10 mouse cellular contexts compared by ENCODE assay signal in the genomic region with DNA sequence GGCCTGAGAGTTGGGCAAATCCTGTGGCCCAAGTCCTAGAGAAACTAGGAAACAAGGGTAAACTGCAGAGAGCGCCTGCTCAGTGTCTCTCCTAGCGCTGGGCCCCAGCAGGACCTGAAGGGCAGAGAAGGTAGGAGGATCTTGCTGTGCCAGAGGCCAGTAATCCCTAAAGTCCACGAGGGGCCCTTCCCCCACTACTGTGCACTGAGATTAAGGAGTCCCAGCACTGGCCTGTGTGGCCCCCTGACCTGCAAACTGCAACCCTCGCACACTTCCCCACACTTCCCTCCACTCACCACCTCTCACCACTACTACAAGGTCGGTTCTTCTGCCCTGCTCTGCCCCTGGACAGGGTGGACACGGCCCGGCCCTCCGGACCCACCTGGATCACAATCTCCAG. TPM values are rescaled to one million over a fixed set of nuclear protein-coding genes. Genes with fewer than 3 reads are reported as not detected.
A peak's percentile ranks its signal among the peaks of the same experiment; 100 is the strongest.
DNase-seq lines count a peak whose midpoint lies in the region; ATAC-seq lines count a peak whose summit lies in the region.
"Had no signal": no experiment of that assay in that cellular context is flagged by ENCODE, and none has a peak within 500 bp of the region (broad histone marks: within the 10 kb centered on the region; RNA-seq: fewer than 3 reads in every experiment).

No protein-coding gene starts in this region.

- ATAC-seq in heart, embryonic 12.5 days (ENCODE audit: insufficient number of reproducible peaks, low FRiP score): peak; percentile 6; the same call in 1 of the 2 replicates
- no peak for ATAC-seq in forebrain, embryonic 11.5 days (replicated peaks; ENCODE audit: low FRiP score)
- ATAC-seq in midbrain, embryonic 16.5 days: no peak

- peak overlapping the region; percentile 61 for H3K9ac ChIP-seq in heart, embryonic 12.5 days
- H3K9ac ChIP-seq in forebrain, embryonic 11.5 days (ENCODE audit: low read length): peak overlapping the region; percentile 47
- peak overlapping the region; percentile 63 for H3K9ac ChIP-seq in midbrain, embryonic 16.5 days (ENCODE audit: low read depth, low read length)

- peak overlapping the region; percentile 49 for H3K4me2 ChIP-seq in heart, embryonic 12.5 days
- H3K4me2 ChIP-seq in forebrain, embryonic 11.5 days (ENCODE audit: low read depth, low read length, severe bottlenecking): peak overlapping the region; percentile 33; the same call in 1 of the 2 replicates
- peak overlapping the region; percentile 58 for H3K4me2 ChIP-seq in midbrain, embryonic 16.5 days (ENCODE audit: low read length)

- WGBS in heart, embryonic 12.5 days: 43% methylated on average over 8 of the region's 8 CpGs
- 19% methylated on average over 8 of the region's 8 CpGs for WGBS in forebrain, embryonic 11.5 days
- WGBS in midbrain, embryonic 16.5 days: 11% methylated on average over 8 of the region's 8 CpGs

- no peaks in the 10 kb centered on the region for H3K9me3 ChIP-seq in heart, embryonic 12.5 days (replicated peaks)
- H3K9me3 ChIP-seq in forebrain, embryonic 11.5 days (ENCODE audit: control insufficient read depth, low read length): no peaks in the 10 kb centered on the region
- no peaks in the 10 kb centered on the region for H3K9me3 ChIP-seq in midbrain, embryonic 16.5 days (replicated peaks; ENCODE audit: control insufficient read depth, low read length, poor library complexity, severe bottlenecking)

- peak overlapping the region; percentile 55 for H3K27ac ChIP-seq in heart, embryonic 12.5 days (ENCODE audit: poor library complexity, severe bottlenecking)
- H3K27ac ChIP-seq in forebrain, embryonic 11.5 days (ENCODE audit: low read depth, low read length): peak overlapping the region; percentile 79
- peak overlapping the region; percentile 89 for H3K27ac ChIP-seq in midbrain, embryonic 16.5 days (ENCODE audit: low read length)

- peaks cover 19% of the 10 kb centered on the region for H3K4me1 ChIP-seq in heart, embryonic 12.5 days (replicated peaks)
- H3K4me1 ChIP-seq in forebrain, embryonic 11.5 days (replicated peaks; ENCODE audit: control insufficient read depth, insufficient read depth, low read length): peaks cover 52% of the 10 kb centered on the region
- H3K4me1 ChIP-seq in midbrain, embryonic 16.5 days (ENCODE audit: control insufficient read depth, insufficient read depth, low read length): peaks cover 45% of the 10 kb centered on the region

- no peak for DNase-seq in heart, adult 9 months (ENCODE audit: low spot score in 2 of 2)
- DNase-seq in forebrain, embryonic 11.5 days (ENCODE audit: low spot score): no peak
- DNase-seq in kidney, adult 9 months: peak; percentile 80
- DNase-seq in T-cell, adult 2 months (ENCODE audit: low spot score): no peak
- DNase-seq in gastrocnemius, postnatal 14 days: no peak
- DNase-seq in yolk sac, embryonic 10.5 days (ENCODE audit: low spot score): no peak
- DNase-seq: adrenal gland, postnatal 14 days had no signal

- H3K36me3 ChIP-seq in heart, embryonic 12.5 days: peaks cover 36% of the 10 kb centered on the region
- no peaks in the 10 kb centered on the region for H3K36me3 ChIP-seq in forebrain, embryonic 11.5 days (ENCODE audit: control insufficient read depth, insufficient read depth, low read length)
- no peaks in the 10 kb centered on the region for H3K36me3 ChIP-seq in midbrain, embryonic 16.5 days (ENCODE audit: control insufficient read depth, insufficient read depth, low read length)

- H3K4me3 ChIP-seq in heart, embryonic 12.5 days: no peak overlapping the region
- H3K4me3 ChIP-seq in forebrain, embryonic 11.5 days (ENCODE audit: low read depth, low read length): peak overlapping the region; percentile 10; the same call in 1 of the 2 replicates
- H3K4me3 ChIP-seq in midbrain, embryonic 16.5 days (ENCODE audit: low read depth, low read length): peak overlapping the region; percentile 24

- H3K27me3 ChIP-seq in heart, embryonic 12.5 days (replicated peaks): no peaks in the 10 kb centered on the region
- no peaks in the 10 kb centered on the region for H3K27me3 ChIP-seq in forebrain, embryonic 11.5 days (ENCODE audit: control insufficient read depth, insufficient read depth, low read length)
- no peaks in the 10 kb centered on the region for H3K27me3 ChIP-seq in midbrain, embryonic 16.5 days (ENCODE audit: control insufficient read depth, insufficient read depth, low read depth, low read length)

- intact Hi-C loops in gastrocnemius, postnatal 14 days (cut with DNase I; ENCODE audit: low total_unique reads): no loop called here

RNA-seq across cellular contexts. Expression of gene Crocc, which starts 7.2 kb away (rescaled TPM):
- 6.3 and 6.7 TPM in 2 replicates for polyA plus RNA-seq in heart, embryonic 12.5 days (2016; fragmentation: Nextera tagmentation; extraction: Ambion mirVana)
- 14.3 and 15.3 TPM in 2 replicates for polyA plus RNA-seq in forebrain, embryonic 11.5 days (2014; fragmentation: Nextera tagmentation; extraction: Ambion mirVana)
- 5.3 and 6.3 TPM in 2 replicates for polyA plus RNA-seq in midbrain, embryonic 16.5 days (2015; fragmentation: Nextera tagmentation; extraction: Ambion mirVana)
- total RNA-seq in gastrocnemius, postnatal 14 days (2021): 1 to 10 TPM; 2.6 to 4.0 TPM

RNA-seq across cellular contexts. Expression of gene Necap2, which starts 25.0 kb away (rescaled TPM):
- polyA plus RNA-seq in heart, embryonic 12.5 days (2016; fragmentation: Nextera tagmentation; extraction: Ambion mirVana): 43.2 and 44.3 TPM in 2 replicates
- polyA plus RNA-seq in forebrain, embryonic 11.5 days (2014; fragmentation: Nextera tagmentation; extraction: Ambion mirVana): 50.0 and 51.2 TPM in 2 replicates
- polyA plus RNA-seq in midbrain, embryonic 16.5 days (2015; fragmentation: Nextera tagmentation; extraction: Ambion mirVana): 52.5 and 55.9 TPM in 2 replicates
- total RNA-seq in gastrocnemius, postnatal 14 days (2021): 10 to 100 TPM; 19.9 to 21.7 TPM

RNA-seq across cellular contexts. Expression of gene Spata21, which starts 35.0 kb away (rescaled TPM):
- polyA plus RNA-seq in heart, embryonic 12.5 days (2016; fragmentation: Nextera tagmentation; extraction: Ambion mirVana): not detected in 2 replicates
- polyA plus RNA-seq in forebrain, embryonic 11.5 days (2014; fragmentation: Nextera tagmentation; extraction: Ambion mirVana): not detected in 2 replicates
- 0.39 TPM in 1 of 2 replicates, not detected in the other for polyA plus RNA-seq in midbrain, embryonic 16.5 days (2015; fragmentation: Nextera tagmentation; extraction: Ambion mirVana)
- not detected for total RNA-seq in gastrocnemius, postnatal 14 days (2021)
- total RNA-seq: adrenal gland, postnatal 14 days; layer of hippocampus, postnatal 36 days had no signal

RNA-seq across cellular contexts. Expression of gene Mfap2, which starts 42.9 kb away (rescaled TPM):
- polyA plus RNA-seq in heart, embryonic 12.5 days (2016; fragmentation: Nextera tagmentation; extraction: Ambion mirVana): 245 and 246 TPM in 2 replicates
- 263 and 298 TPM in 2 replicates for polyA plus RNA-seq in forebrain, embryonic 11.5 days (2014; fragmentation: Nextera tagmentation; extraction: Ambion mirVana)
- 121 and 141 TPM in 2 replicates for polyA plus RNA-seq in midbrain, embryonic 16.5 days (2015; fragmentation: Nextera tagmentation; extraction: Ambion mirVana)
- total RNA-seq in gastrocnemius, postnatal 14 days (2021): 10 to 100 TPM; 33.9 to 47.3 TPM
